Mouse (Mus musculus) heart, embryonic 16.5 days (tissue): ENCODE measurements around the gene Cep85l. TPM values are rescaled to one million over a fixed set of nuclear protein-coding genes. Genes with fewer than 3 reads are reported as not detected.

Source experiments
- ATAC-seq: fragments of 200-750 bp; cut with Nextera tagmentation; replicated peaks from 2 replicates; pipeline ENCODE4 v1.8.0; 2017; ENCODE audit warnings: moderate number of reproducible peaks; ENCODE audit not compliant: insufficient read depth, low FRiP score; ENCODE audit errors: extremely low read depth
- H3K27ac ChIP-seq: fragments of 300-500 bp; sonication (generic); 2 replicates; pipeline ENCODE4 v1.5.1; 2014; ENCODE audit warnings: mild to moderate bottlenecking, low read length, control low read depth, moderate library complexity
- H3K27me3 ChIP-seq: fragments of 300-500 bp; sonication (generic); 2 replicates; pipeline ENCODE4 v1.6.1; 2014; ENCODE audit warnings: low read length, mixed read lengths; ENCODE audit not compliant: control insufficient read depth, insufficient read depth
- H3K36me3 ChIP-seq: fragments of 300-500 bp; sonication (generic); 2 replicates; pipeline ENCODE4 v1.6.1; 2014; ENCODE audit not compliant: control insufficient read depth, insufficient read depth
- H3K4me1 ChIP-seq: fragments of 300-500 bp; sonication (generic); 2 replicates; pipeline ENCODE4 v1.6.1; 2014; ENCODE audit warnings: low read length, mixed read lengths; ENCODE audit not compliant: control insufficient read depth, insufficient read depth
- H3K4me2 ChIP-seq: fragments of 300-500 bp; sonication (generic); 2 replicates; pipeline ENCODE4 v1.6.1; 2014; ENCODE audit warnings: low read depth, mild to moderate bottlenecking, control low read depth, low read length
- H3K4me3 ChIP-seq: fragments of 300-500 bp; sonication (generic); 2 replicates; pipeline ENCODE4 v1.5.1; 2014; ENCODE audit warnings: mild to moderate bottlenecking, control low read depth, low read length
- H3K9ac ChIP-seq: fragments of 300-500 bp; sonication (generic); 2 replicates; pipeline ENCODE4 v1.6.1; 2014; ENCODE audit warnings: low read length, control low read depth
- H3K9me3 ChIP-seq: fragments of 300-500 bp; sonication (generic); replicated peaks from 2 replicates; pipeline ENCODE4 v1.6.1; 2016; ENCODE audit warnings: low read length; ENCODE audit not compliant: control insufficient read depth
- WGBS: fragments of 180-500 bp; shearing (Covaris S2); extraction: QIAGEN DNeasy Blood & Tissue Kit; methylation state at CpG from one replicate; pipeline ENCODE4 v1.1.7; 2014; 5-methylcytosine and 5-hydroxymethylcytosine counted together
- polyA plus RNA-seq: library from polyadenylated mRNA; unstranded; fragments of >200 nt; fragmentation: Nextera tagmentation; extraction: Ambion mirVana; gene quantifications from 2 replicates; pipeline ENCODE4 v1.2.1, GENCODE M21; 2015

Gene Cep85l
- polyA plus RNA-seq, 1 experiment from 2014 or later: 4.7 TPM

DNA sequence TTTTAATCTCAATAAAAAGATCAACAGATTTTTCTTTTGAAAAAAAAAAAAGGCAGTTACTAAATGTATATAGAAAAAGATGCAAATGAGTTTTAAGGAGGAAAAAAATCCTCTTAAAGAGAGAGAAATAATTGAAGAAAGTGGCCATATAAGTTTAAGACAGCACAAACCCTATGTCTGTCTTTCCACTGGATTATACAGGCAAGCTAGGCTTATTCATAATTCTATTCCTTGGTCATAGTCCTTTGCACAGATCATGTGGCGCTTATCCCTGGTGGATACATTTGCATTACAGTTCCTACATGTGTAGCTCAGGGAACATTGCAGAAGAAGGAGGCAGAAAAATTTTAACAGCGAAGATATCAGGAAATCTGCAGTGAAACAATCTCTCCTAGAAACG, 73.1 kb downstream of the Cep85l start:
- WGBS: 85% methylated on average over 3 of the region's 3 CpGs
- ATAC-seq: no peak
- H3K4me1 ChIP-seq: 0 out of 2 replicates have a peak, but pooled peaks cover 2% of the 10 kb centered on the region
- no peak overlapping the region for H3K4me3 ChIP-seq
- no peaks in the 10 kb centered on the region for H3K36me3 ChIP-seq
- H3K9me3 ChIP-seq: no peaks in the 10 kb centered on the region
- no peak overlapping the region for H3K27ac ChIP-seq
- no peak overlapping the region for H3K9ac ChIP-seq
- H3K4me2 ChIP-seq: no peak overlapping the region
- H3K27me3 ChIP-seq: no peaks in the 10 kb centered on the region

- Histone ChIP-seq H3K4me3 (no peak overlapping the region), H3K27ac (no peak overlapping the region), H3K9me3 (no peaks in the 10 kb centered on the region), H3K9ac (no peak overlapping the region), H3K4me1 (0 out of 2 replicates have a peak, but pooled peaks cover 2% of the 10 kb centered on the region), H3K4me2 (no peak overlapping the region), H3K36me3 (no peaks in the 10 kb centered on the region), H3K27me3 (no peaks in the 10 kb centered on the region)
- WGBS: 24% methylated on average over 3 of the region's 3 CpGs
- no peak for ATAC-seq
Observed at GRCm38 (mm10) chr10:53305867-53306266, 73.9 kb downstream of the Cep85l start.

- Histone ChIP-seq H3K27me3 (no peaks in the 10 kb centered on the region), H3K4me3 (no peak overlapping the region), H3K27ac (no peak overlapping the region), H3K9ac (no peak overlapping the region), H3K36me3 (peaks cover 17% of the 10 kb centered on the region), H3K9me3 (no peaks in the 10 kb centered on the region), H3K4me1 (no peaks in the 10 kb centered on the region), H3K4me2 (no peak overlapping the region)
- no peak for ATAC-seq
Observed at GRCm38 (mm10) chr10:53285147-53285546, 94.6 kb downstream of the Cep85l start.

DNA sequence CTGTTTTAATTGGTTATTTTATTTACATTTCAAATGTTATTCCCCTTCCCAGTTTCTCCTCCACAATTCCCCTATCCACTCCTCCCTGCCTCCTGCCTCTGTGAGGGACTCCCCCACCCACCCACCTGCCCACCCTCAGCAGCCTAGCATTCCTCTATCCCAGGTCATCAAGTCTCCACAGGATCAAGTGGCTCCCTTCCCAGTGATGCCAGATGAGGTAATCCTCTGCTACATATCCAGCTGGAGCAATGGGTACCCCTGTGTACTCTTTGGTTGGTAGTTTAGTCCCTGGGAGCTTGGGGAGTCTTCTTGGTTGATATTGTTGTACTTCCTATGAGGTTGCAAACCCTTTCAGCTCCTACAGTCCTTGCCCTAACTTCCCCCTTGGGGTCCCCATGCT, 107.5 kb downstream of the Cep85l start:
- peaks cover under 1% of the 10 kb centered on the region; the same call in 1 of the 2 replicates for H3K36me3 ChIP-seq
- H3K4me2 ChIP-seq: no peak overlapping the region
- no peaks in the 10 kb centered on the region for H3K27me3 ChIP-seq
- H3K9me3 ChIP-seq: no peaks in the 10 kb centered on the region
- ATAC-seq: no peak
- H3K27ac ChIP-seq: no peak overlapping the region
- H3K4me1 ChIP-seq: no peaks in the 10 kb centered on the region
- no peak overlapping the region for H3K4me3 ChIP-seq
- H3K9ac ChIP-seq: no peak overlapping the region

DNA sequence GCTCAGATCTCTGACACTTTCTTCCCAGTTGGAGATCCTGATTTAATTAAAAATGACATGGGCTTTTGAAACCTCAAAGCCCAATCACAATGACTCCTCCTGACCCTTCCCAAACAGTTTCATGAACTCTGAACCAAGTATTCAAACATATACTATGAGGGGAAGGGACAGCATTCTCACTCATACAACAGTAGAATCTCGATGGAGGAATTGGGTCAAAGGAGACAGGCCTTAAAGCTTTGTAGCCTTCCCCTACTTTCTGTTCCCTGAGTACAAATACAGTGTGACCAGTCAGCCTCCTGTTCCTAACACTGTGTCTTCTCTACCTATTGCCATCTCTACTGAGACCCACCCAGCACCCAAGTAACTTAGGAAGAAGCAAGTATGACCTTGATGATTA, 117.7 kb downstream of the Cep85l start:
- H3K4me2 ChIP-seq: no peak overlapping the region
- no peak overlapping the region for H3K27ac ChIP-seq
- no peaks in the 10 kb centered on the region for H3K27me3 ChIP-seq
- ATAC-seq: no peak
- H3K36me3 ChIP-seq: no peaks in the 10 kb centered on the region
- H3K9ac ChIP-seq: no peak overlapping the region
- H3K4me1 ChIP-seq: no peaks in the 10 kb centered on the region
- H3K9me3 ChIP-seq: no peaks in the 10 kb centered on the region
- no peak overlapping the region for H3K4me3 ChIP-seq
- 56% methylated on average over 1 of the region's 1 CpGs for WGBS

GRCm38 (mm10) chr10:53235381-53235780, 144.4 kb downstream of the Cep85l start:
- no peak overlapping the region for H3K27ac ChIP-seq
- no peaks in the 10 kb centered on the region for H3K36me3 ChIP-seq
- H3K4me1 ChIP-seq: peaks cover 2% of the 10 kb centered on the region; the same call in 1 of the 2 replicates
- no peak overlapping the region for H3K9ac ChIP-seq
- no peak for ATAC-seq
- H3K27me3 ChIP-seq: no peaks in the 10 kb centered on the region
- WGBS: 69% methylated on average over 6 of the region's 6 CpGs
- no peak overlapping the region for H3K4me2 ChIP-seq
- H3K4me3 ChIP-seq: no peak overlapping the region
- no peaks in the 10 kb centered on the region; the same call in 1 of the 2 replicates for H3K9me3 ChIP-seq

DNA sequence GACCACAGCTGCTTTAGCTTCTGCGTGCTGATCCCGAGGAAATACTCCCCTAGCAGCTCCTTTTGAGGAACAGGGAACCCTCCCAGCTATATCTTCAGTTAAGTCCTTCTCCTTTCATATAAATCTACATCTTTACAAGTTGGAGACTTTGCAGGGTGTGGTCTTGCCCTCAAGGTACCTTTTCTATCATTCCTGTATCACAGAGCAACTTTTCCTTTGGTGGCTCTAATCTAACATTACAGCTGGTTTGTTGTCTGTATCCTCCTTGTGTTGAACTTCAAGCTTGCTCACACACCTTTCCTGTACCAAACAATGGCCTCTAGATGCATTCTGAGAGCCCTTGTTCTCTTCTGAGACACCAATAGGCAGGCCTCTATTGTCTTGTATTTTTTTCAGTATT, 145.1 kb downstream of the Cep85l start:
- H3K4me3 ChIP-seq: no peak overlapping the region
- no peaks in the 10 kb centered on the region for H3K27me3 ChIP-seq
- H3K4me1 ChIP-seq: peaks cover 2% of the 10 kb centered on the region; the same call in 1 of the 2 replicates
- no peak for ATAC-seq
- no peak overlapping the region for H3K4me2 ChIP-seq
- H3K9me3 ChIP-seq: no peaks in the 10 kb centered on the region; the same call in 1 of the 2 replicates
- H3K9ac ChIP-seq: no peak overlapping the region
- no peaks in the 10 kb centered on the region for H3K36me3 ChIP-seq
- no peak overlapping the region for H3K27ac ChIP-seq
- WGBS: 79% methylated on average over 2 of the region's 2 CpGs

DNA sequence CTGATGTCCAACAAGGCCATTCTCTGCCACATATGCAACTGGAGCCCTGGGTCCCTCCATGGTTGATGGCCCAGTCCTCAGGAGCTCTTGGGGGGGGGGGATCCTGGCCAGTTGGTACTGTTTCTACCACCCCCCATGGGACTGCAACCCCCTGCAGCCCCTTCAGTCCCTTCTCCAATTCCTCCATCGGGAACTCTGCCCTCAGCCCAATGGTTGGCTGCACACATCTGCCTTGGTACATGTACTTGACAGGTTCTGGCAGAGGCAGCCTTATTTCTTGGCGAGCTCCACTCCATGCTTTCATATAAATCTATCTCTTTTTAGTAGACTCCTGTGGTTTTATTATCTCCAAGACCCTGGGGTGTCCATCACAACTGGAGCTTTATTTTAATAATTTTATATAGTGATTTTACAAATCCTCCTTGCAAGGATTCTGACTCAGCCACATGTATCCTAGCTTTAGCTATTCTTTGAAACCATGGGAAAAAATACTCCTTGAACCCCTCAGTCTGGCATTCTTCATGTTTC, 145.6 kb downstream of the Cep85l start:
- WGBS: 71% methylated on average over 2 of the region's 2 CpGs
- no peak overlapping the region for H3K4me3 ChIP-seq
- H3K27me3 ChIP-seq: no peaks in the 10 kb centered on the region
- no peak overlapping the region for H3K9ac ChIP-seq
- no peak for ATAC-seq
- H3K36me3 ChIP-seq: no peaks in the 10 kb centered on the region
- H3K4me2 ChIP-seq: no peak overlapping the region
- peaks cover 2% of the 10 kb centered on the region; the same call in 1 of the 2 replicates for H3K4me1 ChIP-seq
- no peak overlapping the region for H3K27ac ChIP-seq
- H3K9me3 ChIP-seq: no peaks in the 10 kb centered on the region; the same call in 1 of the 2 replicates

DNA sequence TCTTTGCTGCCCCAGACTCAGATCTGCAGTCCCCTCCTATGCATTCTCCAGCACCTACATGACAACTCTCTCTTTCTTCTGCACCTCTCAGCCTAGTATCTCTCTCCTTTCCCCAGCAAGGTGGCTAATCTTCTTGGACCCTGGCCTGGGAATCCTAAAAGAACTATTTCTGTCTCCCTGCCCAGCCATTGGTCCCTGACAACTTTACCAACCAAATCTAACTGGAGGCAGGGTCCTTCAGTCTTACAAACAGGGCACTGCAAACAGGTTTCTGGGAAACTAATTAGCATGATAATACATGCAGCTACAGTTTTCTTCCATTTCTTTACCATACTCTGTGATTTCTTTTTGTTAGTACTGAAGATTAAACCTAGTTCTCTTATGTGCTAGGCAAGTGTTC, 148.9 kb downstream of the Cep85l start:
- no peak for ATAC-seq
- H3K9me3 ChIP-seq: no peaks in the 10 kb centered on the region; the same call in 1 of the 2 replicates
- no peak overlapping the region for H3K27ac ChIP-seq
- H3K27me3 ChIP-seq: no peaks in the 10 kb centered on the region
- H3K36me3 ChIP-seq: no peaks in the 10 kb centered on the region
- no peak overlapping the region for H3K4me3 ChIP-seq
- peaks cover 2% of the 10 kb centered on the region; the same call in 1 of the 2 replicates for H3K4me1 ChIP-seq
- no peak overlapping the region for H3K9ac ChIP-seq
- H3K4me2 ChIP-seq: no peak overlapping the region
